Mouse (Mus musculus): ENCODE measurements around the gene Crlf3.
A peak's percentile ranks its signal among the peaks of the same experiment; 100 is the strongest.

Crlf3 gene

DNA sequence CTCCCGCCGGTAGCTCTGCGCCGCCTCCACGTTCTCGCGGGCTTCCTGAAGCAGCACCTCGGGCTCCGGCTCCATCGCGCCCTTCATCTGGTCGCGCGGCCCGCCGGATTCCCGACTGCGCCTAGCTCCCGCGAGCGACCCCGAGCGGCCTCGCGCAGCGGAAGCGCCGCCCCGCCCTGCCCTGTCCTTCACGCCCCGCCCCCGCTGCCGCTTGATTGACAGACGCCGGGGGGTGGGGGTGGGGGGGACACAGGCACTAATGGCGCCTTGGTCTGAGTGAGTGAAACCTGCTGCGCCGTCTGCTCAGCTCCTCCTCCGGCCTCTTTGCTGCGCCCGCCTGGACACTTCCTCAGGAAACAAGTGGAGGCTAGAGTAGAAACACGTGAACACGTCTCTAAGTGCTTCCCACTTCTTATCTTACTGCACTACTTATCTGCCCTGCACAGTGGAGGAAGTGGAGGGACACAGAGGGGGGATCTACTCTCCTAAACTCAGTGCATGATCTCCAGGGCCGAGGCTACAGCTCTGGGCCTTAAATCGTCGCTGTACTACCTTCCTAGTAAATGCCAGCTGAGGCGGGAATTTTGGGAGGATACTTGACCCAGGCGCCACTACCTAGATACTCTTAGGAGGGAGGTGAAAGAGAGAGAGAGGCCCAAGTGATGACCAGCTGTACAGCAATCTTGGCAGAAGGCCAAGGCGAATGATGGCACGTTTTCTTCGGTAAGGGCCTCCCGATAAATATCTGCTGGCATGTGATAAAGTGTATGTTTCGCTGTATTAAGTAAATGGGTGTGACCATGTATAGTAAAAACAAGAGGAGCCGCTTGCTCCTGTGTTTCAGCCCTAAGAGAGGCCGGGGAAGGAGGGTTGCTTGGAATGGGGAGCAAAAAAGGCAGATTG, at the start of gene Crlf3:
Gene Crlf3 (minus strand): TSS at position 166 of the 903 bp plus-strand sequence.
- DNase-seq (ENCODE audit: low spot score): peak; percentile 99

DNA sequence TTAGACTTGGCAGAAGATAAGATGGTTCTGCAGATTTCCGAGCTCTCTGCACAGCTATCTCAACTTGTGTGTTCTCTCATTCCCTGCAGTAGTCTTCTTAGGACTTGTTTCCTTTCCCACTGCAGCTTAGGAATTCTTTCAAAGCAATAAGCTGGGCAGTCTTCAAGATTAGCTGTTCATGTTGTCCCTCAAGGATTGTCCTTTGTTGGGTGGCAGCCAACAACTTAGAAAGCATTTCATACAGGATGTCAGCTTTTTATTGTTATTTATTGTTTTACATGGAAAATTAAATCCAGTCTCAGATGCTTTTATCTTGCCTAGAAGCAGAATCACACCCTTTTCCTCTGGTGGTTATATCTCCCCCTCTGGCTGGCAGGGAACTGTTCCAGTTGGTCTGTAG, 35.6 kb upstream of the Crlf3 start:
- no peak for DNase-seq (ENCODE audit: low spot score)

DNA sequence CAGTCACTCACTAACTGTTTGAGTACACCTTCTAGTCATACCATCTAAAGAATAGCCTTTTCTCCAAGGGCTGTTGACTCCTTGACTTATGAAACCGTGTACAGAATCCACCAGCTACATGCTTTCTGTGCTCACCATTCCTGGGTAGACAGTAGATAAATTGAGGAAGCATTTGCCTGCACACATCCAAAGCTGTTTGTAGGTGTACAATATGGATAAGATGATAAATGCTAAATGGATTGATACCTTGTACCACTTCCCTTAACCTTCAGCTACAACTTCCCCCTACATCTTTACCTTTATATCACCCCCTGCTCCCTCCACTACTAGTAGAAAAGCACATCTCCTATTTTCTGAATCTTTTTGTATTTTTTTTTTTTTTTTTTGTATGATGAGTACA, 23.6 kb upstream of the Crlf3 start:
- DNase-seq (ENCODE audit: low spot score): no peak

DNA sequence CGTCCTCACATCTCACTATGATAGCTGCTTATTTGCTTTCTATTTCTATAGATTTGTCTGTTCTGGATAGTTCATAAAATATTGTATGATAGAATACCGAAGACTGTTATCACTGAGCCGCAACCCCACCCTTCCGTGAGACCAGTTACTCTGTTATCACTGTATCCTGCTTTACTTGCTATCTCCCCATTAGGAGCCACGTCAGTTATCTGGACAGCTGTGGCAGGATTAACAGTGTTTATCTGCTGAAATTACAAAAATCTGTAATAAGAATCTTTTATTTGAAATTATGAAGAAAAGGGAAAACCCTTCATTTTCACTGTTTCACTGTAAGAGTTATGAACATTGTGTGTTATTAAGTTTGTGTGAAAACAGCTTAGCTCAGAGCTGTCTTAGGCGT, 20.5 kb upstream of the Crlf3 start:
- DNase-seq (ENCODE audit: low spot score): no peak

DNA sequence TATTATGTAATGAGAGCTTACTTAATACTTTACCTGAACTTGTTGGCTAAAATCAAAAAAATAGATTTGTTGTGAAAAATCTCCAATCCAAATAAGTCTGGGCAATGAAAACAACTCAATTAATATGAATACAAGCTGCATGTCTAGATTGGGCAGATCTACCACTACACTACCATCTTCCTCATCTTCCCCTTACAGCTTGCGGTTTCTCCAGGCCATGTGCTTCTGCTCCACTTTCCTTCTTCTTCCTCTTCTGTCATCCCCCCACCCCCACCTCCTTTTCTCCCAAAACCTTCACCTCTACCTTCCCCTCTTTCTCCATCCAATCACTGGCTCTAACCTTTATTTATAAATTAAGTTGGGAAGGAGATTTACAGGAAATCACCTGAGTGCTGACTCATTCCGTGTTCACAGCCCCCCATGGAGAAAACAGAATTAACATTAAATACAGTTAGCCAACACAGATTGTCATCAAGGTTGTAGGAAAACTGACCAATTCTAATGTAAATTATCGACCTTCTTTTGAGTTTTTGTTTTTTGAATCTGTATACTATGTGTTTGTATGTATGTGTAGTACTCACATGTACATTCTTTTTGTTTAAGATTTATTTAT, 17.8 kb upstream of the Crlf3 start:
- no peak for DNase-seq (ENCODE audit: low spot score)

DNA sequence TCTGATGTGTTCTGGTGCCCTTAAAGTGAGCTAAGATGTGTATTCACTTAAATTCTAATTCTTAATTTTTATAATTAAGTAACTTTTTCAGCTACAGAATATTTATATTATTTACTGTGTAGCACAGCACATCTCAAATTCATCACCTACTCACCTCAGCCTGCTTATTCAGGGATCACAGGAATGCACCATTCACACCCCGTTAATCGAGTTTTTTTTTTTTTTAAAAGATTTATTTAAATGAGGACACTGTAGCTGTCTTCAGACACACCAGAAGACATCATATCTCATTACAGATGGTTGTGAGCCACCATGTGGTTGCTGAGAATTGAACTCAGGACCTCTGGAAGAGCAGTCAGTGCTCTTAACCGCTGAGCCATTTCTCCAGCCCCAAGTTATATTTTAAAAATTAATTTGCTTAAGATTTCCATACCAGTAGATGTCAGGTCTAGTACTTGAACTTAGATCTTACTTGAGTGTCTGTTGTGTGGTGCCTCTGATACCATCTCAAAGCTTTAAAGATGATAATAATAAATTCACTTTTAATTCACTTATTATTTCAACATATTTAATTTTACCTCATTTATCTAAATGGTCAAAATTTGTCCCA, 9.9 kb upstream of the Crlf3 start:
- DNase-seq (ENCODE audit: low spot score): no peak

DNA sequence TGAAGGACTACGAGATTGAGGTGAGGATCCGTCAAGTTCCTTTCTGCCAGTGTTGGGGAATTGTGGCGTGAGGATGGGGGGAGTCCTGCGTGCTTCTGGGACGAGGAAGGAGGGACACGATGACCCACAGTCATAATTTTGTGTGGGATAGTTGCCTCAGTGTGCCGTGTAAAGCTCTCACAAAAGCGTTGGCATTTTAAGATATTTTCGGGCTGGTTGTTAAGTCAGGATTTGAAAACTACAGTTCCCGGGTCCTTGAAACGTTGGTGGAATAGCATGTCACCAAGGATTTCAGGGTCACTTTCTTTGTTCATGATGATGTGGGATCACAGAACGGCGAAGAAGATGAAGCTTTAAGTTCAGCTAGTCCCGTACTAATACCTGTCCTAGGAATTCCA, 9.0 kb upstream of the Crlf3 start:
- DNase-seq (ENCODE audit: low spot score): no peak

DNA sequence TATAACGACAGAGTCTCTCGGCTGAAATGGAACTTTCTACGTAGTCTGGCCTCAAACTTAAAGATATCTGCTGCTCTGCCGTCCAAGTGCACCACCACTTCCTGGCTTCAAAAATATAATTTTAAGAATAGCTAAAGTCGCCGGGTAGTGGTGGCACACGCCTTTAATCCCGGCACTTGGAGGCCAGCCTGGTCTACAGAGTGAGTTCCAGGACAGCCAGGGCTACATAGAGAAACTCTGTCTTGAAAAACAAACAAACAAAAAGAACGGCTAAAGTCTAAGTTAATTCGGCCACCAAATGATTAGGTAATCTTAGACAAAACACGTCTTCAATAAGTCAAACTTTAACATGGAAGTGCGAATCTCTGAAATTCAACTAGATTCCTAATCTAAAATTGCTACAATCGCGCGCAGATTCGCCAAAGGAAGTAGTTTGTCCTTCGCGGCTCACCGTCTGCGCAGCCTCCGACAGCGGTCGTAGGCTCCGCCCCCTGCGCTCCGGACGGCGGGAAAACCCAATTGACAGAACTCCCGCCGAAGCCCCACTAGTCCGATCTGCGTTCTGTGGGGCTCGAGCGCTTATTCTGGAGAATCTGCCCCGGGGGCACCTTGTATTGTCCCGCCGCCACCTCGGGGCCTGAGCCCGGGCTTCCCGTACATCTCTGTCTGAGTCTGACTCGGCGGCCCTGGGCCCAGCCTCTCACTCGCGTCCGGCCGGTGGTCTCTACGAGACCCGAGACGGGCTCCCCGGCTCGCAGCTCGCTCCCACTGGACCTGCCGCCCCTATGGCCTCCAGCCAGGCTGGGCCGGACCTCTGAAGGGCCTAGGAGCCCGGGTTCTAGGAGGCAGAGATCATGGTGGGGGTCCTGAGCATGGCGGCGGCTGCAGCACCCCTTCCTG, 8.4 kb upstream of the Crlf3 start, which contains the start of gene Atad5:
Gene Atad5 (plus strand): TSS at position 484 of the 900 bp plus-strand sequence.
- peak; percentile 97 for DNase-seq (ENCODE audit: low spot score)

DNA sequence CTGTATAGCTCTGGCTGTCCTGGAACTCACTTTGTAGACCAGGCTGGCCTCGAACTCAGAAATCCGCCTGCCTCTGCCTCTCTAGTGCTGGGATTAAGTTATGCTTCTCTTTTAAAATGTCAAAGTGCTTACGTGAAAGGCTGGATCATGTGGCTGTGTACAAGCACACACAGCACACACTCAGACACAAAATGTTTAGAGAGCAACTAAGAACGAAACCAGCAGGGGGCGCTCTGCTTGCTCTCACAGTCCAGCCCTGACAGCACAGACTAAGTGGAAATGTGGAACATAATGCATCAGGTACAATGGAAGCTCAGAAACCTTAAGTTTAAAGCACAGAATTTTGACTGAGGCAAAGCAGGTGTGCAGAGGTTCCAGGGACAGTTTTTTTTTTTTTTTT, 6.1 kb upstream of the Crlf3 start:
- peak; percentile 91 for DNase-seq (ENCODE audit: low spot score)

DNA sequence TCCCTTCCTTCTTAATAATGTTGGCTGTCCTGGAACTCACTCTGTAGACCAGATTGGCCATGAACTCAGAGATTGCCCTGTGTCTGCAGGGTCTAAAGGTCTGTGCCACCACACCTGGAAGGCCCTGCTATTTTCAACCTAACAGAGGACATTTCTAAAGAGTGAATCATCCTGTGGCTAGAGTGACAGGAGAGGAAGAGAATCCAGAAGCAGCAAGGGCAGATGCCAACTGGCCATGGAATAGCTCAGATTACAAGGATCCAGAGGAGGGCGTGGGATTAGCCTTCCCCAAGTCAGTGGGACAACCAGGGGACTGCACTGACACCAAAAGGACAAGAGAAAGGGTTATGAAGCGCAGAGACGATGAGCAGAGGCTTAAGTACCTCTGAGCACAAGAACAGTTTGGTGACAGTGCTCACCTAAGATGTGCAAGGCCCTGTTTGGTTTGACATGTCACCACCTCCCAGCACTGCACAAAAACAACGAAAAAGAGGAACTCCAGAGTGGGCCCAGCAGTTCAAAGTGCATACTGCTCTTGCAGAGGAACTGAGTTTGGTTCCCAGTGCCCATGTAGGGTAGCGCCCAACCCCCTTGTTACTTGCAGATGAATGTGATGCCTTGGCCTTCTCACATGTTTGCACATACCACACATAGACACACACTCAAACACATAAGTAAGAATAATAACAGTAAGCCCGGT, 4.7 kb upstream of the Crlf3 start:
- DNase-seq (ENCODE audit: low spot score): no peak

DNA sequence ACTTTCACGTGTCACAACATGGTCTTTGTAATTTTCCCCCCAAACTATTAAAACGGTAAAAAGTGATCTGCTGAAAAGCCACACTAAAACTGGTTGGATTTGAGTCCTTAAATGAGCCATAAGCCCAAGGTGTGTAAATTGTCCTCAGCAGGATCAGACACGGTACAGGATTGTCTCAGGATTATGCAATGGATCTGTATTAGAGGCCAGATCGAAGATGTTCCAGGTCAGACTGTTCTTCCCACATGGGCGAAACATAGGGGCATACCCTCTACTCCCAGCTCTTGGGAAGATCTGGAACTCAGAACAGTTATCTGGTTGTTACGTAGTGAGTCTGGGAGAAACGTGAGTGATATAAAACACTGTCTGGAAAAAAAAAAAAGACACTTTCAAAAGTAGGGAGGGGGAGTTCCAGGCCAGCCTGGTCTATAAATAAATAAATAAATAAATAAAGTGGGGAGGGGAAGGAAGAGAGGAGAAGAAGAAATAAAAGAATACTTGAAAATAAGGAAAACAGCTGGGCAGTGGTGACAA, 1.1 kb upstream of the Crlf3 start:
- DNase-seq (ENCODE audit: low spot score): no peak

DNA sequence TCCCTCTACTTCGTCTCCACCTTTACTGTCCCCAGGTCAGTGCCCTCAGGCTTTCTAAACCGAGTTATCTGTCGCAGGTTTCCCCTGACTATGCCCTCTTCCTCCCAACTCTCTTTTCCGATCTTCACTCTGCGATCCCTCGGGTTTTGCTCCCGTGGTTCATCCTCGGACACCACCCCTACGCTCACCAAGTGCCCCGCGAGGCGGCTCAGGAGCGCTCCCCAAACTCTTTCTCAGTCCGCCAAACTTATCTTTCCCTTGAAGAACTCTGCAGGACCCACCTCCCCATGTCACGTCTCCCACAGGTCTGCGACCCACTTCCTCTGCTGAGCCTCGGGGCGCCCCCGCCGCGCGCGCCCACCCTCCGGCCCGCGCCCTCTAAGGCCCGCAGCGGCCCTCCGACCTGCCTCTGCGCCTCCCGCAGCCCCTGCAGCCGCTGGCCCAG, 388 bp downstream of the Crlf3 start:
- DNase-seq (ENCODE audit: low spot score): no peak

DNA sequence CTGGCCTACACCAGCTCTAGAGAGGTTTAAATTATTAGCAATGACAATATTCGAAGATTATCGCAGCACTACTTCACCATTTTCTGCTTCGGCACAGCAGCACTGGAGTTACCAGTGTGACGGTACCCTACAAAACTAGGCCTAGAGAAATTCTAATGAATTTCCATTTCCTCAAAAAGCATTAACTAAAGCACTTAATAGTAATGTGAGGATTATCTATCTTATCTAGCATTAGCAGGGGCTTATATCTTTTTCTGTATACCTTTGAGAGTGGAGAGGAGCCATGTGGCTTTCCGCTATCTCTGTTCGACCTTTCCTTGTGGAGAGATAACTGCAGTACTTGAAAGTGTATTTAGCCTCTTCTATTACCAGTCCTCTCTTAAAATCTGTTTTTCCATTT, 1.0 kb downstream of the Crlf3 start:
- no peak for DNase-seq (ENCODE audit: low spot score)

DNA sequence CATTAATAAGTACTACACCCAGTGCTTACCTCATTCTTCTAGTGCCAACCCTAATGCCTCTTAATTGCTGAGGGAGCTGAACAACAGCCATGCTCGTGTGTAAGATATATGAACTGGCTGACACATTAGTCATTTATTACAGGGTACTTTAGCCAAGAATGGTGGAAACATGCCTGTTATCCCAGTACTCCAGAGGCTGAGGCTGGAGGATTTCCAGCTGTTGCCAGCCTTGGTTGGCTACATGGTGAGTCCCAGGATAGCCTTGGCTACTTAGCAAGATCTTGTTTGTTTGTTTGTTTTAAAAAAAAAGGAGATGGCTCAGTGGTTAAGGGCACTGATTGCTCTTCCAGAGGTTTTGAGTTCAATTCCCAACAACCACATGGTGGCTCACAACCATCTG, 2.0 kb downstream of the Crlf3 start:
- no peak for DNase-seq (ENCODE audit: low spot score)

DNA sequence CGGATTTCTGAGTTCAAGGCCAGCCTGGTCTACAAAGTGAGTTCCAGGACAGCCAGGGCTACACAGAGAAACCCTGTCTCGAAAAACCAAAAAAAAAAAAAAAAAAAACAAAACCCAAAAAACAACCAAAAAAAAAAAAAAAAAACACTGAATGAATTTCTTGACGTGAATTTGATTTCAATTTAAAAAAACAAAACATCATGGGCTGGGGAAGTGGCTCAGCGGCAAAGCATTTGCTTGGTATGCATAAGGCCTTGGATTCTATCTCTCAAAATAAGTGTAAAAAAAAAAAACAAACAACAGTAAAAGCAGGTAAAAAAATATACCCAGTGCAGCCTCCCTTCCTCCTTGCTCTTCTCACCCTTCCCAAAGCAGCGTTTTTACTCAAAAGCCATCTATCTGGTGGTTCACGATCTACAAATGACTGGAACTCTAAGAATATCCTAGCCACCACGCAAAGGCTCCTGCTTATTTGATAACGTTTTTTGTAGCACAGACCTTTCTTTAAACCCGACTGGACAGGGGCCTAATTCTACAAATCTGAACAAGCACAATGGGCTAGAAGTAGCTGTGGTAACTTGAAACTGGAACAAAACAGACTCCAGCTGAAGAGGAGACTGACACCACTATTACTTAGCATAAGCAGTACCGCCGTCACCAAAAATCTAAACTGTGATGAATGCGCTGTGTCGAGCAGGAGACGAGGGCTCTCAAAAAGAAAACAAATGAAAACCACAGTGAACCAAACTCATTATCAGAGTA, 2.8 kb downstream of the Crlf3 start:
- no peak for DNase-seq (ENCODE audit: low spot score)

DNA sequence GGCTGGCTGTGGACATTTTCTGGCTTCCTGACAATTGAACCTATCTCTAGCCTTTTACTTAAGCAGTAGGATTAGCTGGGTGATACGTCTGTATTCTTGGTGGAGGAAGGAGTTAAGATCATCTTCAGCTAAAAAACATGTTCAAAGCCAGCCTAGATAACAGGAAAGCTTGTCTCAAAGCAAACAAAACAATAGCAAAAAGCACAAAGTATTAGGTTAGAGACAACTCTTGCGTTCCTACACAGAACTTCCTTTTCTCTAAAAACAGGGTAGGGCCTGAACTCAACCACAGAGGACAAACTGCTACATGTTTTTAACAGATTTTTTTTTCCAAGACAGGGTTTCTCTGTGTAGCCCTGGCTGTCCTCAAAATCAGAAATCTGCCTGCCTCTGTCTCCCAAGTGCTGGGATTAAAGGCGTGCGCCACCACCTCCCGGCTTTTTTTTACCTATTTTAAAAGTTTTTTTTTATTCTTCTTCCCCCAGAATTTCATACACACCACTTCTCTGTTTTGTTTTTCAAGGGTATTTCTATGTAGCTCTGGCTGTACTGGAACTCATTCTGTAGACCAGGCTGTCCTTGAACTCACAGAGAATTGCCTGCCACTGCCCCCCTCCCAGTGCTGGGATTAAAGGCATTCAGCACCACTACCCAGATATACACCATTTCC, 5.0 kb downstream of the Crlf3 start:
- DNase-seq (ENCODE audit: low spot score): no peak

DNA sequence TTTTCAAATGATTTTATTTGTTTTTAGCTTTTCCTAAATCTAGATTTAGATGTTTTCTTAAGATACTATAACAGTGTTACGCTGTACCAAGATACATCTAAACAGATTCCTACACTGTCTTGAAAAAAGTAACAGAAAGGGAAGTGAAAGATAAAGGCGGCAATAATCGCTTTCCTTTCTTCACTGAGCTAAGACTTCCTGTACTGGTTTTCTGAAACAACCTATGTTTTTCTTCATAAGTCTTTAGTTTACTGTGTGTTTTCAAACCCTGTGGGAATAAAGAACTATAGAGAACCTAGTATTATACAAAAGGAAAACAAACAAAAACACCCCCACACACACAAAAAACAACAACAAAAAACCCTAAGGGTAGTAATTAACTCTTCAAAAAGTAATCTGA, 8.4 kb downstream of the Crlf3 start:
- DNase-seq (ENCODE audit: low spot score): no peak

DNA sequence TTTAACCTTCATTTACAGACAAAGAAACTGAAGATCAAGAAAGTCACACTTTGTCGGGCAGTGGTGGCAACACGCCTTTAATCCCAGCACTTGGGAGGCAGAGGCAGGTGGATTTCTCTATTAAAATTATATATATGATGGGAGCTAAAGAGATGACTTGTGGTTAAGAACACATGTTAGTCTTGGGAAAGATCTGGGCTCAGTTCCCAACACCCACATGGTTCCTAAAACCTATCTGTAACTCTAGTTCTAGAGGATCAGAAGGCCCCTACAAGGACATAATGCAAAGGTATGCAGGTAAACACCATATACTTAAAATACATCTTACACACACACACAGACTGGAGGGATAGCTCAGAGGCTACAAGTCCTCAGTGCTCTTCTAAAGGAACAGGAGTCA, 9.8 kb downstream of the Crlf3 start:
- no peak for DNase-seq (ENCODE audit: low spot score)

DNA sequence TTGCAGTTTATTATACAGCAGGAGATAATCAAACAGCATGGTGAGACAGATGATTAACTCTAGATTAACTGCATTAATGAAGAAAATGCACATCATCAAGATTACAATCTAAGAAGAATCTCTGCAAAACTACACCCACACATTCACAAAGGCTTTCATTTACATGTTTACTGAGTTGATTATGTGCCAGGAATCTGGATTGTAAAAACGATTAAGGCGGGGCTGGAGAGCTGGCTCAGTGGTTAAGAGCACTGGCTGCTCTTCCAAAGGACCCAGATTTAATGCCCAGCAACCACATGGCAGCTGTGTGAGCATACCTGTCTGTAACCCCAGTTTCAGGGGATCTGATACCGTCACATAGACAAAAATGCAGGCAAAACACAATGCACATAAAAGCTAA, 11.0 kb downstream of the Crlf3 start:
- DNase-seq (ENCODE audit: low spot score): no peak

DNA sequence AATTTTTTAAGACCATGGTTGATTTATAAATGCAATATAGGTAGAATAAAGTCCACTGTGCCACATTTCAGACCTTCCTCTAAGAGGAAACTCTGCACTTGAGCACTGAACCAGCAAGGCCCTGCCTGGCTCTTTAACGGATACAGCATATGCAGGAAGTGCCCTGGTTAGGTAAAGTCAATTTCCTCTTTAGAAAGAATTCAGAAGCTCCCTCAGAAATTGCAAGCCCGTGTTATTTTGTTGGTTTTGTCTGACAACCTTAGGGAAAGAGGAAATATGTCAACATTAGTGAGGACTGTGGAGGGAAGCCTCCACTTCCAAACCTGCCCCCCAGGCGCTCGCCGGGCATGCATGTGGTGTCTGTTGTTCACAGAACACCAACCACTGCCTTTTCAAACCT, 13.2 kb downstream of the Crlf3 start:
- no peak for DNase-seq (ENCODE audit: low spot score)

Measured in testis, postnatal 10 days (tissue).